Mouse (Mus musculus): ENCODE measurements at regions not wholly inside any gene's neighbourhood (a gene's known extent, or its start where the extent isn't known, plus 50 kb on each side); places are given as distances from the start of the nearest gene placed in this dataset.

DNA sequence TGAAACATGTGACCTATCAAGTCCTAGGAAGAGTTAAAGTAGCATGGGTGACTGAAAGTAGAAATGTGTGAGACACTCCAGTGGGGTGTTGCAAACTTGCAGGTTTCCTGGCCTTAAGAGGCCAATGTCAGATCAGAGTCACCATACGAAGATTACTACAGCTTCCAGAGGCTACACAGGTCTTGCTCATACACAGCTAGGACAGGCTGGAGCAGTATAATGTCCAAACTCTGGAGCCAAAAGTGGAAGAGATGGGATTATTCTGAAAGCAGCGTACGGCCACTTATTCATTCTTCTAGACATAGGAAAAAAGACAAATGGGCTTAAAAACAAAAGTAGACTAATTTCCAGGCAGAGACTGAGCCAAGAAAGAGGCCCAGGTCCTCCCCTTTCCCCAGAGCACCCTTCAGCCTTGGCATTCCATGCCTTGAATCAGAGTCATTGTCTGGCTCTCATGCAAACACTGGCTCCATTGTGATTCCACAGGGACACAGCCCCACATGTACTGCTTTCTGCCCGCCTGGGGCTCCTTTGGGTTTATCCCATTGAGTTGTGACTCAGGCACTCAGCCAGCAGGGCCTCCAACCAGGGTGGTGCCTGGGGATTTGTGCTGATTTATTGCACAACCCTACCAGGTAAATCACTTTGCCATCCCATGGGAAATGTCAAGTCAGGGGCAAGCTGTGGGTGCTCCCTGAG, 94.5 kb downstream of the Rassf10 start:
- TF ChIP-seq GATA1 (IDR thresholded peaks at IDR 0.05; ENCODE audit: low read length): no peak

DNA sequence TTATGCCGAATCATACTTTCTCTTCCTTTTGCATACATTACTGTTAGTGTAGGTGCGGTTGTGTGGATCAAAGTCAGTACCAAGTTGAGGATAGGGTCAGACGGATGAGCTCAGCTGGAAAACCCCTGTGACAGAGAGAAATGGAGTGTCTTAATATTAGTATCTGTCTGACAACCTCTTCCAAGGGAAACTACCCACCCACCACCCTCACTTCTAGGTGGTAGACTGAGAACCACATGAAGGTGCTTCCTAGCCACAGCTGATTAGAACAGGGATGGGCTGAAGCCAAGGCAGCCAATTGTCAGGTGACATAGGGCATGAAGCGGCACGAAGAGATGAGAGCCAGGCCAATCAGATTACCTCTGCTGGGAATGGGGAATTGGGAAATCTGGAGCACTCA, 95.7 kb downstream of the Rassf10 start:
- no peak for TF ChIP-seq GATA1 (IDR thresholded peaks at IDR 0.05; ENCODE audit: low read length)

DNA sequence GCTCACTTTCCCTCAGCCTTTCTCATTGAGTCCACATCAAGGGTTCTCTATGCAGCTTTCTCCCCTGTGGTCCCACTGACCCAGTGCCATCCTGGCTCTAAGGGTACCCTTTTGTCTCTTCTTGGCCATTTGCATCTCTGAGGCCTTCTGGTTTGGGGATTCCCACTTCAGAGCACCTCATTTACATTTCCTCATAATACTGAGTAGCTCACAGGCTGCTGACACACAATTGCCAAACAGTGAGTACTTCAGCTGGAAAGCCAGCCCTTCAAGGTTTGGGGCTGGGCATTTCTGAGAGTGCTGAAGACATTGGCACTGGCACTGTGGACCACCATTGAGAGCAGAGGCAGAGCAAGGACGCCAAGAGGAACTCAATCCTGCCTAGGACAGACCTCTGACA, 99.2 kb downstream of the Rassf10 start:
- TF ChIP-seq GATA1 (IDR thresholded peaks at IDR 0.05; ENCODE audit: low read length): no peak

DNA sequence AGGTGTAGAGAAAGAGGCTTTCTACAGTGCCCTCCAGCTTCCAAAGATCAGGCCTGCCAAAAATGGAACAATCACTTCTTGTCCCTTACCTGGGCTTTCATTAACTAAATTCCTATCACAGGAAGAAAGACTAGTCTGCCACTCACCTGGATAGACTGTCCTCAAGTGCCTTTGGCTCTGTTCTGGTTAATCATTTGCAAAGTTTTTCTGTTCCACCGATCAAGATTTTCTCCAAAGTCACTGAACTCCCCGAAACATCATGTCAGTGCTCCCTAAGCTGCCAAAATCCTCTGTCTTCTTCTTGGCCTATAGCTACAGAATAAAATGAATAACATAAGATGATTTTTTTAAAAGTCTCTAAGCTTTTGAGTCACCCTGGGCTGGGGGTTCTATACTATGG, 102.7 kb downstream of the Rassf10 start:
- no peak for TF ChIP-seq GATA1 (IDR thresholded peaks at IDR 0.05; ENCODE audit: low read length)

DNA sequence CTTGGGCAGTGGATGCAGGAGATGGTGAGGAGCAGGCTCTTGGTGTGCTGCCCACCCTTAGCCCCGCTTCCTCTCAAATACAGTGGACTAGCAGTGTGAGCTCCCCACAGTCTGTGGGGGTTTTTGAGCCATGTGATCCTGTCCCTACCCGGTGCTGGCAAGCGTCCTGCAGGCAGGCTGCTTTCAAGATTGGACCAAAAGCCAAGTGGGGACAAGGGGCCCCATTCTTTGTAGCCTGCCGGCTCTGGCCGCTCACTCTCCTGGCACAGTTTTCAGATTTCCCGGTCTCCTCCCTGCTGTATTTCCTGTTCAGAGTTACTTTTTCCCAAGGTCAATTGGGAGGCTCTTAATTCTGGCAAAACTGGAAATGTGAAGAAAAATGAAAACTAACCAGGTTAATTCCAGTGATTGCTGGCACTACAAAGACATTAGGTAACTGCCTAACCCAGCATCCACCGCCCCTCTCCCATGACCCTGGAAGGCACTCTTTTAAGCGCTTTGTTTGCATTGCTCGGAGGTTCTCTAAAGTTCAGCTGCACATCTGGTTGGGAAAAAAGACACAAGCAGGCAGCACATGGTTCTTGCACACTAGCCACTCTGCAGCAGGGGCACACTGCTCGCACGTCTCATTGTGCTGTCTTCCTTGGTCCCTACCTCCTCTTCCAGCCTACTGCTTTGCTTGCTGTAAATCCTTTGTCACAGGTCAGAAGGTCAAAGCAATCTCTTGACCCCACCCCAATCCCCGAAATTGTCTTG, 105.6 kb downstream of the Rassf10 start:
- no peak for TF ChIP-seq GATA1 (IDR thresholded peaks at IDR 0.05; ENCODE audit: low read length)

DNA sequence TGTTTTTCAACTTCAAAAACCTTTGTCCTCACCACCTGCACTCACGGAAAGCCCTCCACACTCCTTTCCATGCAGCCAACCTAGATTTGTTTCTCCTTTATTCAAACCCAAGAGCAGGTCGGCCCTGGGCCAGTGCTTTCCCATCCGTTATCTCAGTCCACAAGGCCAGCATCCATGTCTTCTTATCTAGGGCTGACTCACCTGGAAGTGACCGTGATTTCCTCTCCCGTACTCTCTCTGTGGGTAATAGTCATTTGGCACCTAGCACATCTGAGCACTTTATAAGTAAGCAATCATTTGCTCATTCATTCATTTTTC, 106.2 kb downstream of the Rassf10 start:
- TF ChIP-seq GATA1 (IDR thresholded peaks at IDR 0.05; ENCODE audit: low read length): no peak

DNA sequence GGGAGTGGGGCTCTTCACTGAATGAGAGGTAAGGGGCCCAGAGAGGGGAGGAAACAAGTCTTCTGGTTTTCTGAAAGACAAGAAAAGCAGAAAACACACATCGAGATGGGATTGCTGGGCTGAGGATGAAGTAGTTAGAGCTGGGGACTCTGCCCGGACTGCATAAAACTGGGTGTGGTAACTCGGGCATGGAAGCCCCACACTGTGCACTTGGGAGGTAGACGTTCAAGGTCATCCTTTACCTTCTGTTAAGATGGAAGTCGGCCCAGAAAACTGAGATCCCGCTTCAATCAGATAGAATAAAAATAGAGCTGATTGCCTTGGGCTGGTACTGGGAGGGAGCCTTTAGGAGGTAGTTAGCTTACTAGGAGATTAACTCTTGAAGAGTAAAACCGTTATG, 107.2 kb downstream of the Rassf10 start:
- TF ChIP-seq GATA1 (IDR thresholded peaks at IDR 0.05; ENCODE audit: low read length): no peak

DNA sequence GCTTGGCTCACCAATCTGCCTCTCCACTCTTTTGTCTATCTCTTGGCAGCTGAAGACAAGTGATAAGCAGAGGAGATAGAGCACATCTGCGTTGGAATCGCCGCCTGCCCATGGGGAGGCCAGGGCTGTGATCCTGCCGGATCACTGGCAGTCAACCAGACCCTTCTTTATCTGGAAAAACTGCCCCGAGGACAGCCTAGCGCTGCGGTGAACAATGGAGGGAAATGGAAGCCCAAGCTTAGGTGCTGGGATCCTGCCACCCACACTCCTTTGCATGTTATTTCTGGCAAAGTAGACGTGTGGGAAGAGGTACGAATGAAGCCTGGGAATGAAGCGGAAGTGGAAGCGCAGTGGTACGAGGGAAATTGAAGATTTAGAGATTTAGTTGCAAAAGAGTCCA, 112.8 kb downstream of the Rassf10 start:
- no peak for TF ChIP-seq GATA1 (IDR thresholded peaks at IDR 0.05; ENCODE audit: low read length)

DNA sequence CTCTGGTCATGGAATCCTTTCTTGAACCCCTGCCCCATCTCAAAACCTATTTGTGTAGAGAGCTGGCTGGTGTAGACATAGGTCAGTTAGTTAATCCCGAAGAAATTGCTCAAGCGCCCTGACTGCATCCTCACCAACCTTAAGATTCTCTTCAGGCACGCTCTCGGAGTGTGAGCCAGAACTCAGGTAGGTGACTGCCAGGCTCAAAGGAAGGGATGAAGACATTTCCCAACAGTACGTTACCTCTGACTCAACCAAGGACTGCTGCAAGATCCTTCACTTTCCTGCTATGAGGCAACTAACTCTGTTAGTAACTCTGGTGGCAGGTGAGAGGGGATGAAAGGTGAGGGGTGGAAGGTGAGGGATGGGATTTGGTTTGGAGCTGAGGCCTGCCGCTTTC, 114.5 kb downstream of the Rassf10 start:
- no peak for TF ChIP-seq GATA1 (IDR thresholded peaks at IDR 0.05; ENCODE audit: low read length)

DNA sequence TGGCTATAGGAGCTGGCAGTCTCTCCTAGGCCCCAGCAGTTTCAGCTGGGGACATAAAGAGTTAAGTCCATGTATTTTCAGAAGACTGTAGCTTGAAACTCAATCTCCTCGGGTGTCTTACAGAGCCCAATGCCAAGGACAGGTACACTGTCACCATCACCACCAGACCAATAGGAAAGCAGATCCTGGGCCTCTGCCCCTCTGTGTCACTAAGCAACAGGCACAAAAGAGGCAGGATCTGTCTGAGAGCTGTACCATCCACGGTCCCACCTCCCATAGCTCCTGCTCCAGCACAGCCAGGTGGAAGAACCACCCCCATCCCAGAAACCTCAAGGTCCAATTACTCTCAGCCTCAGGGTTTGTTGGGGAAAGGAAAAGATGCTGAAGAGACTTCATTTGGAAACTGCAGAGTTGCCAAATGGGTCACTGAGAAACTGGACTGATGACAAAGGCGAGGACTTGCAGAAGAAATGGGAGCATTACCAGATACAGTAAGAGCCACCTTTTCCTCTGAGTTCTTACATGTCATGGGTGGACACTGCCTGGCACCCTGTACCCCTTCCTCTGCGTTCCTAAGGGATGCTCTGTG, 115.7 kb downstream of the Rassf10 start:
- no peak for TF ChIP-seq GATA1 (IDR thresholded peaks at IDR 0.05; ENCODE audit: low read length)

DNA sequence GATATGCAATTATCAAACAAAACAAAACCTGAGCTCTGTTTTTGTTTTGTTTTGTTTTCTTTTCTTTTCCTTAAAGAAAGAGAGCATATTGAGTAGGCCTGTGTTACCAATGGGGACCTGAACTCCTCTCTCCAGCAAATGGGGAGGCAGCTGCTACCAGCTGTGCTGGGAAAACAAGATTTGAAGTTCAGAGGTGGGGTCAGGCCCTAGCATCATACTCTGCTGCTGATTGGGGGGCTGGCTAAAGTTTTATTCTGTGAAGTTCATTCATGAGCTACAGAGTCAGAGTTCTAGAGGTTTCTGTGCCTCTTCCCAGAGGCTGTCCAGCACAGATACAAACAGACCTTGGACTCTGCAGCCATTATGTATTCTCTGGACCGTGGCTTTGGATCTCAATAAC, 117.7 kb downstream of the Rassf10 start:
- TF ChIP-seq GATA1 (IDR thresholded peaks at IDR 0.05; ENCODE audit: low read length): no peak

DNA sequence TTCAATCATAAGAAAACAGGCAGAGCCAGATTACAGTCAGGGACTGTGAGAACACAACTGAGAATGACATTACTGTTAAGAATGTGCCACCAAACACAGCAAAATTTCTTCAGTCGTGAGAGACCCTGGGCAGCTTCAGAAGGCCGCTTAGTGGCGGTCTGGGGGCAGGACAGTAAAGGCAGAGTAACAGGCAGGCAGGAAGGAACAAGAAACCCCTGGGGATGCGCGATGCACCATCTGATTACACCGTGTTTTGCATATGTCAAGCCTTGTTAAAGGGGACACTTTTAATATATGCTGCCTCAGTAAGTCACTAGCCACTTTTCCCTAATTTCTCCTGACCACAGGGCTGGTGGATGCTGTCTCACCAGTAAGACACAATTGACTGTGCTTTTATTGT, 120.0 kb downstream of the Rassf10 start:
- no peak for TF ChIP-seq GATA1 (IDR thresholded peaks at IDR 0.05; ENCODE audit: low read length)

DNA sequence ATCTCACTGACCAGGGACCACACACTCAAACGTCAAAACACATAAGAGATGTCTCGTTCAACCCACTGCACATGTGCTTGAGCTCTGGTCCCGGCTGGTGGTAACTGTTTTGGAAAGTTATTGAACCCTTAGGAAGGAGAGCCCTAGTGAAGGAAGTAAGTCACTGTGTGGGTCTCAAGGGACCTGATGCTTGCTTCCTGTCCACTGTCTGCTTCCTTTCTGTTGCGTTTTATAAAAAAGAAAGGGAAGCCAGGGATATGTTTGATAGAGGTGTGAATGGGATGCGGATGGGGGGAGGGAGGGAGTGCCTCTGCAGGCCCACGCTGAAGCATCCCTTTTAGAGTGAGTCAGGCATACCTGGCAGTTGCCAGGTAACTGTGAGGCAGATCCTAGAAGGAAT, 121.6 kb downstream of the Rassf10 start:
- TF ChIP-seq GATA1 (IDR thresholded peaks at IDR 0.05; ENCODE audit: low read length): no peak

DNA sequence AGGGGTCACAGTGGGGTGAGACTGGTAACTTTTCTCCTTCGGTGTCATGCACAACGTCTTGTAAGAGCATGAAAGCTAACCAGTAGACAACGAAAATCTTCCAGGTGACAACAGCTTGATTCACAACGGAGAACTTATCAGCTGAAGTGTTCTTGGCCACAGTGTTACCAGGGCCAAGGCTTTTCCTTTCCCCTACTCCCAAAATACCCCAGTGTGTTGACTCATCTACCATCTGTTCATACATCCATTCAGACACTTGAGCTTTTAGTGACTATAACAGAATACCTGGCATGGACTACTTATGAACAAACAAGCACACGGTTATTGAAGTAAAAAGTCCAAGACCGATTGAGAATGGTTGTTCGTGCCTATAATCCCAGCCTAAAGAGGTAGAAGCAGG, 122.5 kb downstream of the Rassf10 start:
- TF ChIP-seq GATA1 (IDR thresholded peaks at IDR 0.05; ENCODE audit: low read length): no peak

DNA sequence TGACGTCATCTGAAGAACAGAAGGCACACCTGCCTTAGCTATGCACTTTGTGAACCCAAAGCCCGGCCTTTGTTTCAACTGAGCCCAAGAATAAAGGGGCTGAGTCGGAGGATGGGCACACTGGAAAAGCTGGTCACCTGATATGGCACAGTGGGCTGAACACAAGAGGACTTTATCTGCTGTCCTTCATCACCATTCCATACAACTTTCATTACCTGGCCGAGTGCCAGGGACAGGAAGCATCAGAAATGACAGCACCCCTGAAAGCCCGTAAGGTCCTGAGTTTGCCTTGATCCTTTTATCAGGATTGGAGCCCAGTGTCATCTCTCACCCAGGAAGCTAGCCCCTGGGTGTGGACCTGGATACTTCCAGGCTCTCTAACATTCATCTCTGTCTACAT, 126.1 kb upstream of the Arntl start:
- no peak for TF ChIP-seq GATA1 (IDR thresholded peaks at IDR 0.05; ENCODE audit: low read length)

DNA sequence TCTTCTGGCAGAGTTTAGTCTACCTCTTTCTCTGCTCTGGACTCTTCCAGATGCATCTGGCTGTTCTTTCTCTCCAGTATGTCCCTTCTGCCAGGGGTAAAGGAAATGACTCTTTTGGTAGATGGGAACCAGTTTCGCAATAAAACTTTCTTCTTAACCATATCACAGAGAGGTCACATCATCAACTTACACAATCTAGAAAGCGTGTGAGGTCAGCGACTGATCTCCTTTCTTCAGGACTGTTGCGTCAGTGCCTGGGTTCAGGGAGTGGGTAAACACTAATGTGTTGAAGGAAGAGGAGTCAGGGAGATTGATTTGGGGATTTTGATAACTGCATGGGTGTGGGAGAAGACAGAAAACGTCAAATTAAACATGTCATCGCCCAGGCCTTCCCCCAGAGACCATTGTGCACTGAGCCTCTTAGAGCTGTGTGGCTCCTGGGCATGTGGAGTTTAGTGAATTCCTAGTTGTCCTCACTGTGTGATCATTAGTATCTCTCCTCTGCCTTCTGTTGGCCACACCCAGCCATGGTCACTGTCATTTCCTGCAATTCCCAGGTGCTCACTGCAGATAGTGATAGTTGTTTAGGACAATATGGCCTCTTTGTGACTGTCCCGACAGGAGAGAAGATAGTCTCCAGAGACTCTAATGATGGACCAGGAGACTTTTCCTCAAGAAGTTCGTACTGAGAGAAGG, 122.2 kb upstream of the Arntl start:
- peak; percentile 71 for TF ChIP-seq GATA1 (IDR thresholded peaks at IDR 0.05; ENCODE audit: low read length)
